Mouse (Mus musculus): Measurements from ENCODE around the gene Spocd1. TPM values are rescaled to one million over a fixed set of nuclear protein-coding genes. Genes with fewer than 3 reads are reported as not detected.

Spocd1 gene
- total and polyA plus RNA-seq, 3 experiments = 0.04 to 0.07 TPM; not detected in 1

DNA sequence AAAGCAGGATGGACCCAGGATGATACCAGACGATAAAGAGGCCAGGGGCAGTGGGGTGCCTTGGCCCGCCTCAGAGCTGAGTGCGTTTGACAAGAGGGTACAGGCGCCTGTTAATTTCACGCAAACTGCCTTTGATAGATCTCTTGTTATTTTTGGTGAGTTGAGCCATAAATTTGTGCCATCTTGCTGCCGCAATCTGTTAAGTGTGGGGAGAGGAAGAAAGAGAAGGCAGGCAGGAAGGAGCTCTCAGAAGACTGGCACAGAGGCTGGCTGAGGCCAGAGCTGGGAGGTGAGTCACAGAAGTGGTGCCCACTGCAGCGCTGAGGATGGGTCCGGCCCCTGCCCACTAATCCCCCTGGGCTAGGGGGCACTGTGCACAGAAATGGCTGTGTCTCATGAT is 66.2 kb downstream of the Spocd1 start:
- H3K27me3 ChIP-seq (replicated peaks) = peaks cover 96% of the 10 kb centered on the region
- in situ Hi-C loops (cut with MboI; ENCODE audit: low pct_ligation_motif_present, low pct_unique_long_range_greater_than_20kb, low sequenced_read_pairs) = no loop called here
- dilution Hi-C loops (cut with MboI; ENCODE audit: extremely low pct_ligation_motif_present, extremely low pct_unique_long_range_greater_than_20kb, low sequenced_read_pairs) = no loop called here

DNA sequence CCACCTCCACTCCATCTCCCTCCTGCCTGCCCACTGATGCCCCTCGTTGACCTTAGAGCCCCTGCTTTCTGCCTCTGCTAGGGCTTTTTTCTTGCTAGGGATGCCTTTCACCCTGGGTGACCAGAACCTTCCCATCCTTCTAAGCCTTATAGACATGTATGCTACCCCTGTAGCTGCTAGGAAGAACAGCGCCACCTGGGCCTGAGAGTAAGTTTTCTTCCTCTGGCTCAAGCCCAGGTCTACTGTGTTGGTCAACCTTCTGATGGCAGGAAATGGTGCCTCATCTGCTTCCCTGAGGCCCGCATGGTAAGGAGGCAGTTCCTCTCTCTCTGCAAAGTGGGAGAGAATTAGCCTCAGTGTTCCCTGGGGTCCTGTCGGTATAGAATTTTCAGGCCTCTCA is 67.0 kb downstream of the Spocd1 start:
- Histone ChIP-seq H3K27ac (ENCODE audit: insufficient read depth, low read depth) (no peak overlapping the region), H3K79me2 (replicated peaks; ENCODE audit: control insufficient read depth, extremely low read depth, insufficient read depth, poor library complexity, severe bottlenecking) (no peaks in the 10 kb centered on the region), H3K4me2 (ENCODE audit: insufficient read depth, low read depth, poor library complexity, severe bottlenecking) (no peak overlapping the region), H3K36me3 (replicated peaks in 1 of 2; ENCODE audit: control insufficient read depth in 1 of 2, insufficient read depth in 1 of 2, low read length in 1 of 2) (no peaks in the 10 kb centered on the region), H3K4me3 (replicated peaks in 1 of 3; ENCODE audit: low read depth in 2 of 3, low read length in 2 of 3, poor library complexity in 1 of 3) (no peak overlapping the region), H3K27me3 (replicated peaks) (peaks cover 97% of the 10 kb centered on the region), H3K9me3 (replicated peaks; ENCODE audit: low read length) (no peaks in the 10 kb centered on the region), H3K4me1 (ENCODE audit: control insufficient read depth in 1 of 2, insufficient read depth in 2 of 2) (no peaks in the 10 kb centered on the region; a peak in 1 of 4 replicates), H3K9ac (ENCODE audit: insufficient read depth, low read depth) (no peak overlapping the region)
- DNase-seq (ENCODE audit: extremely low read depth) = peak; percentile 38
- TF ChIP-seq KAT2A (IDR thresholded peaks at IDR 0.05; ENCODE audit: insufficient replicate concordance, low read length) (no peak), RAD21 (IDR thresholded peaks at IDR 0.05; ENCODE audit: low read depth, low read length) (peak; percentile 43), SMC3 (IDR thresholded peaks at IDR 0.05; ENCODE audit: low read depth, low read length) (peak; percentile 67), GABPA (IDR thresholded peaks at IDR 0.05; ENCODE audit: insufficient replicate concordance, low read depth, low read length) (no peak), TBP (conservative IDR thresholded peaks at IDR 0.05; ENCODE audit: low read depth, low read length) (no peak), CTCF (conservative IDR thresholded peaks at IDR 0.05 in 1 of 2, IDR thresholded peaks at IDR 0.05 in 1 of 2; ENCODE audit: low read depth in 2 of 2, low read length in 2 of 2) (peak; percentile 26 to 67; a peak in 2 of 4 replicates)
- in situ Hi-C loops (cut with MboI; ENCODE audit: low pct_ligation_motif_present, low pct_unique_long_range_greater_than_20kb, low sequenced_read_pairs) = no loop called here
- dilution Hi-C loops (cut with MboI; ENCODE audit: extremely low pct_ligation_motif_present, extremely low pct_unique_long_range_greater_than_20kb, low sequenced_read_pairs) = no loop called here

More for the DNA sequence above, 66.2 kb downstream of the Spocd1 start:
- Histone ChIP-seq H3K9me3 (replicated peaks; ENCODE audit: low read length) (no peaks in the 10 kb centered on the region), H3K9ac (ENCODE audit: insufficient read depth, low read depth) (no peak overlapping the region), H3K79me2 (replicated peaks; ENCODE audit: control insufficient read depth, extremely low read depth, insufficient read depth, poor library complexity, severe bottlenecking) (no peaks in the 10 kb centered on the region), H3K27ac (ENCODE audit: insufficient read depth, low read depth) (no peak overlapping the region), H3K36me3 (replicated peaks in 1 of 2; ENCODE audit: control insufficient read depth in 1 of 2, insufficient read depth in 1 of 2, low read length in 1 of 2) (no peaks in the 10 kb centered on the region), H3K4me2 (ENCODE audit: insufficient read depth, low read depth, poor library complexity, severe bottlenecking) (no peak overlapping the region), H3K4me1 (ENCODE audit: control insufficient read depth in 1 of 2, insufficient read depth in 2 of 2) (no peaks in the 10 kb centered on the region), H3K4me3 (replicated peaks in 1 of 3; ENCODE audit: low read depth in 2 of 3, low read length in 2 of 3, poor library complexity in 1 of 3) (no peak overlapping the region)
- no peak for DNase-seq (ENCODE audit: extremely low read depth)
- TF ChIP-seq USF1 (IDR thresholded peaks at IDR 0.05; ENCODE audit: low read depth, low read length) = no peak
- TF ChIP-seq POLR2A (IDR thresholded peaks at IDR 0.05; ENCODE audit: low read depth, low read length) = no peak
- no peak for TF ChIP-seq EP300 (IDR thresholded peaks at IDR 0.05; ENCODE audit: low read length)
- no peak for TF ChIP-seq ZMIZ1 (IDR thresholded peaks at IDR 0.05; ENCODE audit: low read depth, low read length)
- no peak for TF ChIP-seq MYC (IDR thresholded peaks at IDR 0.05; ENCODE audit: low read depth, low read length)
- TF ChIP-seq KAT2A (IDR thresholded peaks at IDR 0.05; ENCODE audit: insufficient replicate concordance, low read length) = no peak
- TF ChIP-seq JUN (IDR thresholded peaks at IDR 0.05; ENCODE audit: insufficient read depth, low read depth, low read length) = no peak
- TF ChIP-seq USF2 (conservative IDR thresholded peaks at IDR 0.05; ENCODE audit: low read depth, low read length) = no peak
- no peak for TF ChIP-seq SMC3 (IDR thresholded peaks at IDR 0.05; ENCODE audit: low read depth, low read length)

DNA sequence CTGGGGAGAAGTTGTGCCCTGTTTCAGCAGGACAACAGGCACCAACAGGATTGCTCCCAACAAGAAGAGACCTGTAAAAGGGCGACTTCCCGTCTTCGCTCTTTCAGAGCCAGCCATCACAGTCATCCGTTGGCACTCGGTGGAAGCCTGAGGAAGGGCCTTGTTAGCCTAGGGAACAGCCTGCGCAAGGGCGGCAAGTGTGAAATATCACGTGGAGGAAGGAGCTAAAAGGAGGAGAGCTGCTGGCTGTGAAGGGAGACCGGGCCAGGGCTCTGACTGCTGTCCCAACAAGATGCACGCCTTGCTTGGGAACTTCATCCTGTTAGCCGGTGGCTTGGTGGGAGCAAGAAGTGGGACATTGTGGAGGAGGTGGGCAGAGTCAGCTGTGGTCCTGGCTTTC is 69.1 kb downstream of the Spocd1 start:
- Histone ChIP-seq H3K27me3 (replicated peaks) (peaks cover 91% of the 10 kb centered on the region), H3K4me3 (replicated peaks in 1 of 3; ENCODE audit: low read depth in 2 of 3, low read length in 2 of 3, poor library complexity in 1 of 3) (no peak overlapping the region), H3K79me2 (replicated peaks; ENCODE audit: control insufficient read depth, extremely low read depth, insufficient read depth, poor library complexity, severe bottlenecking) (no peaks in the 10 kb centered on the region), H3K4me1 (ENCODE audit: control insufficient read depth in 1 of 2, insufficient read depth in 2 of 2) (no peaks in the 10 kb centered on the region; a peak in 1 of 4 replicates), H3K4me2 (ENCODE audit: insufficient read depth, low read depth, poor library complexity, severe bottlenecking) (no peak overlapping the region), H3K36me3 (replicated peaks in 1 of 2; ENCODE audit: control insufficient read depth in 1 of 2, insufficient read depth in 1 of 2, low read length in 1 of 2) (no peaks in the 10 kb centered on the region), H3K27ac (ENCODE audit: insufficient read depth, low read depth) (no peak overlapping the region), H3K9me3 (replicated peaks; ENCODE audit: low read length) (no peaks in the 10 kb centered on the region), H3K9ac (ENCODE audit: insufficient read depth, low read depth) (no peak overlapping the region)
- DNase-seq (ENCODE audit: extremely low read depth) = no peak
- TF ChIP-seq TCF12 (IDR thresholded peaks at IDR 0.05; ENCODE audit: low read depth, low read length) (no peak), ZNF384 (IDR thresholded peaks at IDR 0.05; ENCODE audit: low read depth, low read length) (no peak), RCOR1 (conservative IDR thresholded peaks at IDR 0.05; ENCODE audit: low read depth, low read length) (no peak), TBP (conservative IDR thresholded peaks at IDR 0.05; ENCODE audit: low read depth, low read length) (no peak), MXI1 (IDR thresholded peaks at IDR 0.05; ENCODE audit: low read depth, low read length) (no peak), MYC (IDR thresholded peaks at IDR 0.05; ENCODE audit: low read depth, low read length) (no peak)
- in situ Hi-C loops (cut with MboI; ENCODE audit: low pct_ligation_motif_present, low pct_unique_long_range_greater_than_20kb, low sequenced_read_pairs) (no loop called here), dilution Hi-C loops (cut with MboI; ENCODE audit: extremely low pct_ligation_motif_present, extremely low pct_unique_long_range_greater_than_20kb, low sequenced_read_pairs) (no loop called here)

All from CH12.LX (cell line).